Mouse (Mus musculus): ENCODE data around the gene Reck. TPM values are rescaled to one million over a fixed set of nuclear protein-coding genes. Genes with fewer than 3 reads are reported as not detected.

Gene Reck
- polyA plus RNA-seq, 1 experiment from 2014 or later: 12.8 TPM

- H3K27ac ChIP-seq (ENCODE audit: low read length): no peak overlapping the region
- no peaks in the 10 kb centered on the region for H3K4me1 ChIP-seq (ENCODE audit: control insufficient read depth, insufficient read depth, low read length)
- 95% methylated on average over 3 of the region's 3 CpGs for WGBS
- H3K9ac ChIP-seq (ENCODE audit: low read depth, low read length): no peak overlapping the region
- H3K4me3 ChIP-seq (ENCODE audit: low read length): no peak overlapping the region
- H3K27me3 ChIP-seq (replicated peaks; ENCODE audit: control insufficient read depth, insufficient read depth, low read length): no peaks in the 10 kb centered on the region
- peaks cover 2% of the 10 kb centered on the region for H3K36me3 ChIP-seq (ENCODE audit: control insufficient read depth, insufficient read depth, low read length)
- H3K4me2 ChIP-seq (ENCODE audit: low read depth, low read length): no peak overlapping the region
- no peak for ATAC-seq
- H3K9me3 ChIP-seq (ENCODE audit: control insufficient read depth, low read length): no peaks in the 10 kb centered on the region
Measured at GRCm38 (mm10) chr4:43927826-43928225, 52.5 kb downstream of the Reck start.

- Histone ChIP-seq H3K9ac (ENCODE audit: low read depth, low read length) (no peak overlapping the region), H3K27ac (ENCODE audit: low read length) (no peak overlapping the region), H3K27me3 (replicated peaks; ENCODE audit: control insufficient read depth, insufficient read depth, low read length) (no peaks in the 10 kb centered on the region), H3K4me1 (ENCODE audit: control insufficient read depth, insufficient read depth, low read length) (no peaks in the 10 kb centered on the region), H3K9me3 (ENCODE audit: control insufficient read depth, low read length) (no peaks in the 10 kb centered on the region), H3K36me3 (ENCODE audit: control insufficient read depth, insufficient read depth, low read length) (peaks cover 2% of the 10 kb centered on the region), H3K4me2 (ENCODE audit: low read depth, low read length) (no peak overlapping the region), H3K4me3 (ENCODE audit: low read length) (no peak overlapping the region)
- ATAC-seq: no peak
- 63% methylated on average over 4 of the region's 4 CpGs for WGBS
Measured at GRCm38 (mm10) chr4:43931877-43932276, 56.5 kb downstream of the Reck start.

GRCm38 (mm10) chr4:43936186-43936585 is 60.9 kb downstream of the Reck start:
- H3K9me3 ChIP-seq (ENCODE audit: control insufficient read depth, low read length): no peaks in the 10 kb centered on the region
- H3K36me3 ChIP-seq (ENCODE audit: control insufficient read depth, insufficient read depth, low read length): peaks cover under 1% of the 10 kb centered on the region; the same call in 1 of the 2 replicates
- no peaks in the 10 kb centered on the region for H3K4me1 ChIP-seq (ENCODE audit: control insufficient read depth, insufficient read depth, low read length)
- H3K9ac ChIP-seq (ENCODE audit: low read depth, low read length): no peak overlapping the region
- no peak overlapping the region for H3K27ac ChIP-seq (ENCODE audit: low read length)
- H3K27me3 ChIP-seq (replicated peaks; ENCODE audit: control insufficient read depth, insufficient read depth, low read length): no peaks in the 10 kb centered on the region
- no peak overlapping the region for H3K4me3 ChIP-seq (ENCODE audit: low read length)
- ATAC-seq: no peak
- 83% methylated on average over 4 of the region's 4 CpGs for WGBS
- no peak overlapping the region for H3K4me2 ChIP-seq (ENCODE audit: low read depth, low read length)

- ATAC-seq: no peak
- no peak overlapping the region for H3K4me3 ChIP-seq (ENCODE audit: low read length)
- no peaks in the 10 kb centered on the region for H3K9me3 ChIP-seq (ENCODE audit: control insufficient read depth, low read length)
- no peaks in the 10 kb centered on the region for H3K4me1 ChIP-seq (ENCODE audit: control insufficient read depth, insufficient read depth, low read length)
- WGBS: 80% methylated on average over 14 of the region's 14 CpGs
- no peak overlapping the region for H3K9ac ChIP-seq (ENCODE audit: low read depth, low read length)
- H3K27me3 ChIP-seq (replicated peaks; ENCODE audit: control insufficient read depth, insufficient read depth, low read length): no peaks in the 10 kb centered on the region
- H3K4me2 ChIP-seq (ENCODE audit: low read depth, low read length): no peak overlapping the region
- H3K36me3 ChIP-seq (ENCODE audit: control insufficient read depth, insufficient read depth, low read length): peaks cover 3% of the 10 kb centered on the region; the same call in 1 of the 2 replicates
- no peak overlapping the region for H3K27ac ChIP-seq (ENCODE audit: low read length)
Measured at GRCm38 (mm10) chr4:43936749-43937674, 61.7 kb downstream of the Reck start.

- 93% methylated on average over 5 of the region's 5 CpGs for WGBS
- H3K27ac ChIP-seq (ENCODE audit: low read length): no peak overlapping the region
- H3K4me2 ChIP-seq (ENCODE audit: low read depth, low read length): no peak overlapping the region
- ATAC-seq: no peak
- H3K9me3 ChIP-seq (ENCODE audit: control insufficient read depth, low read length): no peaks in the 10 kb centered on the region
- peaks cover 3% of the 10 kb centered on the region; the same call in 1 of the 2 replicates for H3K36me3 ChIP-seq (ENCODE audit: control insufficient read depth, insufficient read depth, low read length)
- H3K27me3 ChIP-seq (replicated peaks; ENCODE audit: control insufficient read depth, insufficient read depth, low read length): no peaks in the 10 kb centered on the region
- no peak overlapping the region for H3K4me3 ChIP-seq (ENCODE audit: low read length)
- no peaks in the 10 kb centered on the region for H3K4me1 ChIP-seq (ENCODE audit: control insufficient read depth, insufficient read depth, low read length)
- H3K9ac ChIP-seq (ENCODE audit: low read depth, low read length): no peak overlapping the region
Measured at GRCm38 (mm10) chr4:43941315-43941714, 66.0 kb downstream of the Reck start.

- H3K27me3 ChIP-seq (replicated peaks; ENCODE audit: control insufficient read depth, insufficient read depth, low read length): no peaks in the 10 kb centered on the region
- no peak overlapping the region for H3K4me2 ChIP-seq (ENCODE audit: low read depth, low read length)
- peaks cover 3% of the 10 kb centered on the region; the same call in 1 of the 2 replicates for H3K36me3 ChIP-seq (ENCODE audit: control insufficient read depth, insufficient read depth, low read length)
- no peaks in the 10 kb centered on the region for H3K9me3 ChIP-seq (ENCODE audit: control insufficient read depth, low read length)
- H3K4me3 ChIP-seq (ENCODE audit: low read length): no peak overlapping the region
- no peak overlapping the region for H3K9ac ChIP-seq (ENCODE audit: low read depth, low read length)
- ATAC-seq: no peak
- no peaks in the 10 kb centered on the region for H3K4me1 ChIP-seq (ENCODE audit: control insufficient read depth, insufficient read depth, low read length)
- 90% methylated on average over 8 of the region's 8 CpGs for WGBS
- no peak overlapping the region for H3K27ac ChIP-seq (ENCODE audit: low read length)
Measured at GRCm38 (mm10) chr4:43942421-43942820, 67.1 kb downstream of the Reck start.

GRCm38 (mm10) chr4:43947571-43947970 is 72.2 kb downstream of the Reck start:
- Histone ChIP-seq H3K9ac (ENCODE audit: low read depth, low read length) (no peak overlapping the region), H3K27me3 (replicated peaks; ENCODE audit: control insufficient read depth, insufficient read depth, low read length) (no peaks in the 10 kb centered on the region), H3K36me3 (ENCODE audit: control insufficient read depth, insufficient read depth, low read length) (no peaks in the 10 kb centered on the region), H3K4me3 (ENCODE audit: low read length) (no peak overlapping the region), H3K4me2 (ENCODE audit: low read depth, low read length) (no peak overlapping the region), H3K27ac (ENCODE audit: low read length) (no peak overlapping the region), H3K4me1 (ENCODE audit: control insufficient read depth, insufficient read depth, low read length) (no peaks in the 10 kb centered on the region), H3K9me3 (ENCODE audit: control insufficient read depth, low read length) (no peaks in the 10 kb centered on the region)
- no peak for ATAC-seq
- WGBS: 98% methylated on average over 2 of the region's 2 CpGs

GRCm38 (mm10) chr4:43957292-43957845 is 82.0 kb downstream of the Reck start, which contains the start of gene Glipr2:
Gene Glipr2 (plus strand): TSS chr4:43957401.
- H3K4me2 ChIP-seq (ENCODE audit: low read depth, low read length): peak within 1 kb of the TSS; percentile 98
- peak within 1 kb of the TSS; percentile 86 for H3K27ac ChIP-seq (ENCODE audit: low read length)
- WGBS: under 1% methylated on average over 45 of the region's 45 CpGs
- no peaks in the 10 kb centered on the region for H3K9me3 ChIP-seq (ENCODE audit: control insufficient read depth, low read length)
- no peaks in the 10 kb centered on the region for H3K36me3 ChIP-seq (ENCODE audit: control insufficient read depth, insufficient read depth, low read length)
- peak within 1 kb of the TSS; percentile 70 for H3K9ac ChIP-seq (ENCODE audit: low read depth, low read length)
- H3K27me3 ChIP-seq (replicated peaks; ENCODE audit: control insufficient read depth, insufficient read depth, low read length): no peaks in the 10 kb centered on the region
- H3K4me3 ChIP-seq (ENCODE audit: low read length): peak within 1 kb of the TSS; percentile 61
- H3K4me1 ChIP-seq (ENCODE audit: control insufficient read depth, insufficient read depth, low read length): peaks cover 30% of the 10 kb centered on the region
- ATAC-seq: peak; percentile 86

GRCm38 (mm10) chr4:43957846-43958461 is 82.6 kb downstream of the Reck start:
- Histone ChIP-seq H3K4me1 (ENCODE audit: control insufficient read depth, insufficient read depth, low read length) (peaks cover 30% of the 10 kb centered on the region), H3K27me3 (replicated peaks; ENCODE audit: control insufficient read depth, insufficient read depth, low read length) (no peaks in the 10 kb centered on the region), H3K27ac (ENCODE audit: low read length) (peak overlapping the region; percentile 86), H3K9me3 (ENCODE audit: control insufficient read depth, low read length) (no peaks in the 10 kb centered on the region), H3K4me2 (ENCODE audit: low read depth, low read length) (peak overlapping the region; percentile 98), H3K36me3 (ENCODE audit: control insufficient read depth, insufficient read depth, low read length) (no peaks in the 10 kb centered on the region), H3K9ac (ENCODE audit: low read depth, low read length) (peak overlapping the region; percentile 70), H3K4me3 (ENCODE audit: low read length) (peak overlapping the region; percentile 61)
- under 1% methylated on average over 26 of the region's 26 CpGs for WGBS
- peak; percentile 45 for ATAC-seq
